Mouse (Mus musculus) MEL (cell line): ENCODE results near the gene 4931414P19Rik. TPM values are rescaled to one million over a fixed set of nuclear protein-coding genes. Genes with fewer than 3 reads are reported as not detected.

Experiments
- DNase-seq: peaks from one replicate; pipeline ENCODE4 v3.0.0; 2011; ENCODE audit warnings: low read depth, low spot score
- H3K27ac ChIP-seq: 2 replicates; pipeline ENCODE4 v1.5.1; 2012; ENCODE audit warnings: low read depth, mild to moderate bottlenecking, control low read depth, low read length, moderate library complexity; ENCODE audit not compliant: control insufficient read depth
- H3K27me3 ChIP-seq, 2 experiments: fragments of 150-350 bp in 1 of 2; sonication (generic) in 1 of 2; 2 replicates each; pipeline ENCODE4 v1.6.1; 2012; ENCODE audit warnings: low read length in 2 of 2, mild to moderate bottlenecking in 2 of 2, improper control_type of control experiment in 1 of 2, moderate library complexity in 1 of 2; ENCODE audit not compliant: insufficient read depth in 2 of 2, control insufficient read depth in 1 of 2
- H3K36me3 ChIP-seq, 2 experiments: 2 replicates each; pipeline ENCODE4 v1.6.1; 2012 to 2014; ENCODE audit warnings: low read length in 2 of 2, improper control_type of control experiment in 1 of 2, inconsistent platforms in 1 of 2, mild to moderate bottlenecking in 1 of 2; ENCODE audit not compliant: insufficient read depth in 2 of 2, control insufficient read depth in 1 of 2
- H3K4me1 ChIP-seq, 2 experiments: fragments of 150-350 bp in 1 of 2; sonication (generic) in 1 of 2; 2 replicates each; pipeline ENCODE4 v1.6.1; 2012; ENCODE audit warnings: low read length in 2 of 2, improper control_type of control experiment in 1 of 2, mild to moderate bottlenecking in 1 of 2; ENCODE audit not compliant: insufficient read depth in 2 of 2, control insufficient read depth in 1 of 2
- H3K4me3 ChIP-seq, 2 experiments: fragments of 150-350 bp in 1 of 2; sonication (generic) in 1 of 2; 2 replicates each; pipeline ENCODE4 v1.5.1; 2012; ENCODE audit warnings: low read depth in 2 of 2, low read length in 2 of 2, mild to moderate bottlenecking in 2 of 2, moderate library complexity in 2 of 2, control low read depth in 1 of 2, improper control_type of control experiment in 1 of 2; ENCODE audit not compliant: control insufficient read depth in 1 of 2, insufficient read depth in 1 of 2
- H3K79me2 ChIP-seq: 2 replicates; pipeline ENCODE4 v1.6.1; 2012; ENCODE audit warnings: mild to moderate bottlenecking, low read length, moderate library complexity; ENCODE audit not compliant: control insufficient read depth, poor library complexity, insufficient read depth
- H3K9ac ChIP-seq: 2 replicates; pipeline ENCODE4 v1.6.1; 2012; ENCODE audit warnings: low read depth, mild to moderate bottlenecking, control low read depth, low read length, moderate library complexity; ENCODE audit not compliant: control insufficient read depth, poor library complexity, severe bottlenecking
- H3K9me3 ChIP-seq: fragments of 150-350 bp; sonication (generic); replicated peaks from 2 replicates; pipeline ENCODE4 v1.6.1; 2012; ENCODE audit warnings: mild to moderate bottlenecking, low read length, improper control_type of control experiment, moderate library complexity; ENCODE audit not compliant: insufficient read depth
- CHD1 ChIP-seq: IDR thresholded peaks from 2 replicates; pipeline ENCODE4 v1.6.1; 2012; ENCODE audit warnings: low read depth, mild to moderate bottlenecking, inconsistent platforms, low read length, improper control_type of control experiment
- E2F4 ChIP-seq: IDR thresholded peaks from 2 replicates; pipeline ENCODE4 v1.6.1; 2011; ENCODE audit warnings: low read depth, low read length, improper control_type of control experiment, borderline replicate concordance
- ETS1 ChIP-seq: IDR thresholded peaks from 2 replicates; pipeline ENCODE4 v1.6.1; 2012; ENCODE audit warnings: low read depth, mild to moderate bottlenecking, inconsistent platforms, low read length, improper control_type of control experiment, moderate library complexity
- GATA1 ChIP-seq: IDR thresholded peaks from 2 replicates; pipeline ENCODE4 v1.6.1; 2011; ENCODE audit warnings: low read depth, low read length, improper control_type of control experiment
- HCFC1 ChIP-seq: IDR thresholded peaks from 2 replicates; pipeline ENCODE4 v1.6.1; 2012; ENCODE audit warnings: low read depth, mild to moderate bottlenecking, inconsistent platforms, low read length, improper control_type of control experiment, moderate library complexity
- KAT2A ChIP-seq: conservative IDR thresholded peaks from 2 replicates; pipeline ENCODE4 v1.6.1; 2012; ENCODE audit warnings: low read depth, low read length, improper control_type of control experiment, inconsistent platforms
- MAFK ChIP-seq: IDR thresholded peaks from 2 replicates; pipeline ENCODE4 v1.6.1; 2011; ENCODE audit warnings: low read depth, mild to moderate bottlenecking, low read length, improper control_type of control experiment, borderline replicate concordance
- POLR2AphosphoS5 ChIP-seq: IDR thresholded peaks from 2 replicates; pipeline ENCODE4 v1.6.1; 2012; ENCODE audit warnings: low read depth, borderline replicate concordance, mild to moderate bottlenecking, inconsistent platforms, low read length, moderate library complexity, mixed read lengths
- RCOR1 ChIP-seq: IDR thresholded peaks from 2 replicates; pipeline ENCODE4 v1.6.1; 2012; ENCODE audit warnings: low read depth, mild to moderate bottlenecking, inconsistent platforms, low read length, improper control_type of control experiment
- TBP ChIP-seq: IDR thresholded peaks from 2 replicates; pipeline ENCODE4 v1.8.0; 2011; ENCODE audit warnings: low read depth, low read length, improper control_type of control experiment
- ZKSCAN1 ChIP-seq: IDR thresholded peaks from 2 replicates; pipeline ENCODE4 v1.6.1; 2012; ENCODE audit warnings: low read depth, mild to moderate bottlenecking, inconsistent platforms, low read length, improper control_type of control experiment, moderate library complexity
- polyA plus RNA-seq, 2 experiments: library from polyadenylated mRNA; stranded (reverse) in 1 of 2; unstranded in 1 of 2; fragments of >175 nt in 1 of 2; fragments of >200 nt in 1 of 2; gene quantifications; 2 replicates each; pipeline versions ENCODE4 v1.2.1 to v1.2.4; 2012; ENCODE audit warnings: low replicate concordance in 2 of 2, low read depth in 1 of 2; ENCODE audit not compliant: insufficient read length in 2 of 2, insufficient read depth in 1 of 2, missing spikeins in 1 of 2
- total RNA-seq: library from RNA; depleted of rRNA; stranded (reverse); fragments of 300-350 nt; gene quantifications from 2 replicates; pipeline ENCODE4 v1.2.3, GENCODE M21; 2012

Gene 4931414P19Rik
- total and polyA plus RNA-seq, 3 experiments: 1.9 to 4.8 TPM; not detected in 1

- no peaks in the 10 kb centered on the region for H3K9me3 ChIP-seq
- H3K27me3 ChIP-seq: no peaks in the 10 kb centered on the region
- H3K9ac ChIP-seq: no peak overlapping the region
- no peak overlapping the region for H3K4me3 ChIP-seq
- no peaks in the 10 kb centered on the region for H3K79me2 ChIP-seq
- no peak overlapping the region for H3K27ac ChIP-seq
- no peak for DNase-seq
- 0 out of 4 replicates have a peak, but pooled peaks cover 0 to 5% of the 10 kb centered on the region in 2 experiments for H3K36me3 ChIP-seq
- H3K4me1 ChIP-seq: peaks cover 6 to 16% of the 10 kb centered on the region in 2 experiments
- no peak for TF ChIP-seq ETS1
- TF ChIP-seq POLR2AphosphoS5: no peak
Observed at GRCm38 (mm10) chr14:54575631-54576030, 30.2 kb downstream of the 4931414P19Rik start.

- H3K9ac ChIP-seq: no peak overlapping the region
- H3K4me3 ChIP-seq: no peak overlapping the region
- no peak overlapping the region for H3K27ac ChIP-seq
- H3K4me1 ChIP-seq: peaks cover 6 to 16% of the 10 kb centered on the region in 2 experiments
- DNase-seq: no peak
- H3K9me3 ChIP-seq: no peaks in the 10 kb centered on the region
- 0 out of 4 replicates have a peak, but pooled peaks cover 0 to 5% of the 10 kb centered on the region in 2 experiments for H3K36me3 ChIP-seq
- no peak for TF ChIP-seq ZKSCAN1
- TF ChIP-seq E2F4: no peak
- no peak for TF ChIP-seq HCFC1
- H3K79me2 ChIP-seq: no peaks in the 10 kb centered on the region
- no peaks in the 10 kb centered on the region for H3K27me3 ChIP-seq
Observed at GRCm38 (mm10) chr14:54575031-54575430, 30.8 kb downstream of the 4931414P19Rik start.

GRCm38 (mm10) chr14:54574253-54574652, 31.5 kb downstream of the 4931414P19Rik start:
- Histone ChIP-seq H3K36me3 (0 out of 4 replicates have a peak, but pooled peaks cover 0 to 5% of the 10 kb centered on the region in 2 experiments), H3K9me3 (no peaks in the 10 kb centered on the region), H3K27me3 (no peaks in the 10 kb centered on the region), H3K9ac (no peak overlapping the region), H3K27ac (no peak overlapping the region), H3K4me1 (peaks cover 6 to 16% of the 10 kb centered on the region in 2 experiments), H3K4me3 (no peak overlapping the region), H3K79me2 (no peaks in the 10 kb centered on the region)
- TF ChIP-seq MAFK: no peak
- TF ChIP-seq POLR2AphosphoS5: no peak
- TF ChIP-seq KAT2A: no peak
- TF ChIP-seq GATA1: no peak
- TF ChIP-seq CHD1: no peak
- no peak for TF ChIP-seq RCOR1
- no peak for TF ChIP-seq TBP
- no peak for DNase-seq
